Mouse (Mus musculus) heart, embryonic 16.5 days (tissue): Measurements from ENCODE around the gene Dtx4. TPM values are rescaled to one million over a fixed set of nuclear protein-coding genes. Genes with fewer than 3 reads are reported as not detected.
A peak's percentile ranks its signal among the peaks of the same experiment; 100 is the strongest.
"Not testable (repeated sequence)": the region's sequence is repeated elsewhere in the genome, so short reads cannot be mapped to it uniquely, and the experiment has no call there.

ENCODE experiments used
- ATAC-seq: fragments of 200-750 bp; cut with Nextera tagmentation; replicated peaks from 2 replicates; pipeline ENCODE4 v1.8.0; 2017; ENCODE audit warnings: moderate number of reproducible peaks; ENCODE audit not compliant: insufficient read depth, low FRiP score; ENCODE audit errors: extremely low read depth
- H3K27ac ChIP-seq: fragments of 300-500 bp; sonication (generic); 2 replicates; pipeline ENCODE4 v1.5.1; 2014; ENCODE audit warnings: mild to moderate bottlenecking, low read length, control low read depth, moderate library complexity
- H3K27me3 ChIP-seq: fragments of 300-500 bp; sonication (generic); 2 replicates; pipeline ENCODE4 v1.6.1; 2014; ENCODE audit warnings: low read length, mixed read lengths; ENCODE audit not compliant: control insufficient read depth, insufficient read depth
- H3K36me3 ChIP-seq: fragments of 300-500 bp; sonication (generic); 2 replicates; pipeline ENCODE4 v1.6.1; 2014; ENCODE audit not compliant: control insufficient read depth, insufficient read depth
- H3K4me1 ChIP-seq: fragments of 300-500 bp; sonication (generic); 2 replicates; pipeline ENCODE4 v1.6.1; 2014; ENCODE audit warnings: low read length, mixed read lengths; ENCODE audit not compliant: control insufficient read depth, insufficient read depth
- H3K4me2 ChIP-seq: fragments of 300-500 bp; sonication (generic); 2 replicates; pipeline ENCODE4 v1.6.1; 2014; ENCODE audit warnings: low read depth, mild to moderate bottlenecking, control low read depth, low read length
- H3K4me3 ChIP-seq: fragments of 300-500 bp; sonication (generic); 2 replicates; pipeline ENCODE4 v1.5.1; 2014; ENCODE audit warnings: mild to moderate bottlenecking, control low read depth, low read length
- H3K9ac ChIP-seq: fragments of 300-500 bp; sonication (generic); 2 replicates; pipeline ENCODE4 v1.6.1; 2014; ENCODE audit warnings: low read length, control low read depth
- H3K9me3 ChIP-seq: fragments of 300-500 bp; sonication (generic); replicated peaks from 2 replicates; pipeline ENCODE4 v1.6.1; 2016; ENCODE audit warnings: low read length; ENCODE audit not compliant: control insufficient read depth
- WGBS: fragments of 180-500 bp; shearing (Covaris S2); extraction: QIAGEN DNeasy Blood & Tissue Kit; methylation state at CpG from one replicate; pipeline ENCODE4 v1.1.7; 2014; 5-methylcytosine and 5-hydroxymethylcytosine counted together
- polyA plus RNA-seq: library from polyadenylated mRNA; unstranded; fragments of >200 nt; fragmentation: Nextera tagmentation; extraction: Ambion mirVana; gene quantifications from 2 replicates; pipeline ENCODE4 v1.2.1, GENCODE M21; 2015

The Dtx4 gene
- polyA plus RNA-seq, result 2.6 and 3.2 TPM in 2 replicates

GRCm38 (mm10) chr19:12501370-12502347, at the start of gene Dtx4:
Dtx4 (minus strand) TSS chr19:12501454.
- Histone ChIP-seq H3K27me3 (peaks cover 15% of the 10 kb centered on the region), H3K4me1 (peaks cover 6% of the 10 kb centered on the region), H3K9me3 (no peaks in the 10 kb centered on the region), H3K9ac (peak within 1 kb of the TSS; percentile 85), H3K4me3 (peak within 1 kb of the TSS; percentile 68), H3K27ac (peak within 1 kb of the TSS; percentile 74), H3K4me2 (peak within 1 kb of the TSS; percentile 98), H3K36me3 (no peaks in the 10 kb centered on the region)
- peak; percentile 93 for ATAC-seq
- under 1% methylated on average over 79 of the region's 80 CpGs for WGBS

- no peak for ATAC-seq
- Histone ChIP-seq H3K4me1 (no peaks in the 10 kb centered on the region), H3K4me2 (no peak overlapping the region), H3K4me3 (no peak overlapping the region), H3K9me3 (no peaks in the 10 kb centered on the region), H3K36me3 (no peaks in the 10 kb centered on the region), H3K9ac (no peak overlapping the region), H3K27ac (no peak overlapping the region), H3K27me3 (no peaks in the 10 kb centered on the region)
- 78% methylated on average over 5 of the region's 5 CpGs for WGBS
These were observed 49.0 kb upstream of the Dtx4 start for GRCm38 (mm10) chr19:12550005-12550942.

- Histone ChIP-seq H3K27ac (no peak overlapping the region), H3K4me2 (no peak overlapping the region), H3K27me3 (no peaks in the 10 kb centered on the region), H3K4me3 (no peak overlapping the region), H3K9me3 (no peaks in the 10 kb centered on the region), H3K9ac (no peak overlapping the region), H3K4me1 (no peaks in the 10 kb centered on the region), H3K36me3 (no peaks in the 10 kb centered on the region)
- ATAC-seq, result no peak
- WGBS, result 66% methylated on average over 5 of the region's 5 CpGs
These were observed 47.9 kb upstream of the Dtx4 start for GRCm38 (mm10) chr19:12549166-12549565.

- not testable (repeated sequence) for H3K9ac ChIP-seq, H3K27ac ChIP-seq, H3K36me3 ChIP-seq, H3K4me2 ChIP-seq, H3K4me3 ChIP-seq, ATAC-seq, H3K9me3 ChIP-seq, H3K27me3 ChIP-seq, H3K4me1 ChIP-seq
- 90% methylated on average over 11 of the region's 11 CpGs for WGBS
These were observed 44.2 kb upstream of the Dtx4 start, which contains the start of gene Fam111a for GRCm38 (mm10) chr19:12545440-12545839. Fam111a (plus strand) TSS chr19:12545740.

- no peak overlapping the region for H3K9ac ChIP-seq
- H3K27me3 ChIP-seq, result no peaks in the 10 kb centered on the region
- 24% methylated on average over 2 of the region's 2 CpGs for WGBS
- ATAC-seq, result peak; percentile 69
- no peaks in the 10 kb centered on the region for H3K36me3 ChIP-seq
- no peak overlapping the region for H3K4me3 ChIP-seq
- H3K4me2 ChIP-seq, result no peak overlapping the region
- H3K27ac ChIP-seq, result no peak overlapping the region
- no peaks in the 10 kb centered on the region for H3K9me3 ChIP-seq
- H3K4me1 ChIP-seq, result no peaks in the 10 kb centered on the region
These were observed 40.4 kb upstream of the Dtx4 start for GRCm38 (mm10) chr19:12541644-12542043.

- no peak for ATAC-seq
- Histone ChIP-seq H3K9me3 (no peaks in the 10 kb centered on the region), H3K27me3 (no peaks in the 10 kb centered on the region)
These were observed 39.5 kb upstream of the Dtx4 start for GRCm38 (mm10) chr19:12540727-12541126.

GRCm38 (mm10) chr19:12539975-12540374, 38.7 kb upstream of the Dtx4 start:
- WGBS, result 69% methylated on average over 1 of the region's 1 CpGs

More at GRCm38 (mm10) chr19:12540727-12541126, 39.5 kb upstream of the Dtx4 start:
- 50% methylated on average over 3 of the region's 3 CpGs for WGBS
- Histone ChIP-seq H3K4me1 (no peaks in the 10 kb centered on the region), H3K4me2 (no peak overlapping the region), H3K27ac (no peak overlapping the region), H3K36me3 (no peaks in the 10 kb centered on the region), H3K9ac (no peak overlapping the region), H3K4me3 (no peak overlapping the region)

GRCm38 (mm10) chr19:12537168-12537567, 35.9 kb upstream of the Dtx4 start:
- Histone ChIP-seq H3K4me3 (no peak overlapping the region), H3K9ac (no peak overlapping the region), H3K36me3 (no peaks in the 10 kb centered on the region), H3K4me1 (no peaks in the 10 kb centered on the region), H3K27ac (no peak overlapping the region), H3K27me3 (no peaks in the 10 kb centered on the region), H3K9me3 (no peaks in the 10 kb centered on the region), H3K4me2 (no peak overlapping the region)
- ATAC-seq, result no peak

More at GRCm38 (mm10) chr19:12539975-12540374, 38.7 kb upstream of the Dtx4 start:
- no peaks in the 10 kb centered on the region for H3K9me3 ChIP-seq
- H3K9ac ChIP-seq, result no peak overlapping the region
- no peaks in the 10 kb centered on the region for H3K4me1 ChIP-seq
- no peak overlapping the region for H3K27ac ChIP-seq
- no peak overlapping the region for H3K4me3 ChIP-seq
- no peak overlapping the region for H3K4me2 ChIP-seq
- no peak for ATAC-seq
- no peaks in the 10 kb centered on the region for H3K36me3 ChIP-seq
- H3K27me3 ChIP-seq, result no peaks in the 10 kb centered on the region
